Mouse (Mus musculus) spleen, postnatal 4 days (tissue): Measurements from ENCODE around the gene Serinc1.

Source experiments
- DNase-seq, 2 experiments: peaks; one replicate each; pipeline ENCODE4 v3.0.0; 2022; ENCODE audit warnings: low spot score in 2 of 2

The Serinc1 gene

GRCm38 (mm10) chr10:57484741-57485140 lies 47.6 kb downstream of the Serinc1 start:
- no peak for DNase-seq

- no peak for DNase-seq
Measured at GRCm38 (mm10) chr10:57481717-57482116, 50.6 kb downstream of the Serinc1 start.

- no peak for DNase-seq
Measured at GRCm38 (mm10) chr10:57477121-57477843, 55.0 kb downstream of the Serinc1 start.
